Mouse (Mus musculus) CH12F3 (cell line): ENCODE data around the gene Xrcc4.

ENCODE experiments used
- in situ Hi-C: fragments of 300-500 bp; cut with MboI; formaldehyde crosslinking; loops from 2 replicates; pipeline ENCODE4 v1.14.3; 2020; ENCODE audit warnings: low sequenced_read_pairs

Xrcc4 gene

DNA sequence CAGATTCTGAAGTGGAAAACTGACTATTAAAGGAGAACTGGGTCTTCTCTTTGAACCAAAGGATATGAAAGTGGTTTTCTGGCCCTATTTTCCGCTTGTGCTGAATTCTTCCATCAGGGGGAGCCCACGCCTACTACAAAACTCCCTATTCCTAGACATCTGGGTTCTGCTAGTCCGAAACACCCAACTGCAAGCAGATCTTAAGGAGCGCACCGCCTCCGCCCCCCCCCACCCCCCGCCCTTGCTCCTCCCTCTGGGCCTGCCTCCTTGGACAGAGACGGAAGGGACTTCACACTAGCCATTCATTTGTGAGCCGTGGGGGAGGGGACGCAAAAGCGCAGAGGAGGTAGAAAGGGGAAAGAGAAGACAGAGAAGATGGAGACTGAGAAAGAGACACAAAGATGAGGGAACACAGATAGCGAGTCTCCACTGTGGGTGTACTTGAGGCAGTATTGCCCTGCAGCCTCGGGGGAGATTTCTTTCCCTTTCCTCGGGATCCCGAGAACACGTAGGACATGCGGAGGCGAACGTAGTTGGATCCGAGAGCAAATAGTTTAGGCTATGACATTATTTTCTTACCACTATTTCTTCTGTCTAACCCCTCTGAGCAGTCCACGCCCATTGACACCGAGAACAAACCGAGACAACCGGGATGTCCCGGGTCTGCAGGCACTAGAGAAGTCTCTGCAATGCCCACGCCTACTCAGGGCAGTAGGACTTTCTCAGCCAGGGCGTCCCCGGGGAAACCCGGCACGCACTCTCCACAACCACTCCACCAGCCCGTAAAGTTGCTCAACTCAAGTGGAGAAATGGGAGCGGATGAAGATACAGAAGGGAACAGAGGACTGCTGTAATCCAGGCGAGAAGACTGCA lies 348.9 kb downstream of the Xrcc4 start:
- in situ Hi-C loops = no loop called here

DNA sequence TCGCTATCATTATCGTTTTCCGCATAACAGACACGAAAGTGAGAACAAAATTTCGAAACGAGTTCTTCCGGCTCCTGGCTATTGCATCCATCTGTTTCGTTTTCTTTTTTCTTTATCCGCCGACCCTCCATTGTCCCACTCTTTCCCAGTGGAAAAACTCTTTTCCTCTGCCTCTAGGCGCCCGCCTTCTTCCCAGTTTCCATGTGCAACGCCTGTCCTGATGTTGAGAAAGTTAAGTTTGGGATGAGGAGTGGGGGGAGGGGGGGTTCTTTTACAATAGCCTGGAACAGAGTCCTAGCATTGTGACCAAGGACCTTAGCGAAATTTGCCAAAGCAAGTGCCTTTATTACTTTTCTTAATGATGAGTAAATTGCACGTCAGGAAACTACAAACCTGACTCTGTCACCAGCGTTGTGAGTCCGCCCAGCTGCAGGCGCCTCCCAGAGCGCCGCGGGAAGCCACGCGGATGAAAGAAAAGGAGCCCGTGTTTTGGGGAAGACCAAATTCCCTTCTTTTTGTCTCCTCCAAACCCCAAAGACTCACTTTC lies 349.6 kb downstream of the Xrcc4 start:
- in situ Hi-C loops = no loop called here

DNA sequence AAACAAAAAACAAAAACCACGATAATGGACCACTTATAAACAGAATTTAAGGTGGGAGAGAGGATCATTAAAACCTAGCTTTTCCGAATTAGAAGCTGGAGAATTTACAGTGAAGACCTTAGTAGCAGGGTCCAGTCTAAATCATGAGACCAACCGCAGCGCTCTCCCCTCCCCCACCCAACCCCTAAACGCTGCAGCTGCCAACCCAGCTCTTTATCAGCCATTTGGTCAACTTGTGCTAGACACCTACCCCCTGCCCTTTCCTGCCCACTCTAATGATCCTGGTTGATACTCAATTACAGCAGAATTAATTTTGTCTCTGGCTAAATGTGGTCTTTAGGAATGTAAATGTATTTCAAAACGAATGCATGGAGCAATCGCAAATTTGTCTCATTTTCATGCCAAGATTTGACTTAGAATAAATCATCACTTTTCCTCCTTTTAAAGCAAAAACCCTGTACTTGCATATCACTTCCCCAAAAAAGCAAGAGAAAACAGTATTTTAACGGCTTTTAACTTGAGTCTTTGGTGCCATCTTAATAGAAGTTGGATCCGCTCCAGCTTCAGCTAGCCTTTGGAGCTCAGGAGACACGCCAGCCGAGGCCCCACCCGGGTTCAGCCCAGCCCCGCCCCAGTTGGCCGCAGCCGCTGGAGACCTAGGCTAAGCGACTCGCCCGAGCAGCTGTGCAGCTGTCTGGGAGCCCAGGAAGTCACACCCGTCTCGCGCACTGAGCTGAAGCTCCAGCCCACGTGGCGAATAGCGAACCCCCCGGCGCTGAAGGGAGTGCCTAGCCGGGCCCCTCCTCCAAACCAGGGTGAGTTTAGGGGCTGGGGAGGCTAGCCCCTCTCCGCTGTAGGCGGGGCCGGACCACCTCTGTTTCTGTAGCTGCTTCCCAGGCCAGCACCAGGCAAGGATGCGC lies 350.4 kb downstream of the Xrcc4 start:
- in situ Hi-C loops = no loop called here

DNA sequence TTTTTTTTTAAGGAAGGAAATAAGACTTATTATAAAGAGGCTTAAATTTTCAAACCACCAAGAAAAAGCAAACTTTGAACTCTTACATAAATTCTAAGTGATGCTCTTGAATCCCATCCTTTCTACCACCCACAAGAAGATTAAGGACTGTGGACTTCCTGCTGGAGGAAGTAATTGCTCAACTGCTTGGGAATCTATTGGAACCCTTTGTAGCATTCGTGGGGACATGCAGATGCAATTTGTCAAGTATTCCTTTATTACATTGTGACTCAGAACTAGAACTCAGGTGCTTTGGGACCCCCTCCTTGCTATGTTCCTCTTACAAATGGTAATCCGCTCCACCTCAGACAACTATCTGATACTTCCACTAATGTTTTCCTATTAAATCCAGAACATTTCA lies 351.1 kb downstream of the Xrcc4 start:
- in situ Hi-C loops = no loop called here

- in situ Hi-C loops = no loop called here
Measured at GRCm38 (mm10) chr13:89735111-89735510, 354.3 kb downstream of the Xrcc4 start.

DNA sequence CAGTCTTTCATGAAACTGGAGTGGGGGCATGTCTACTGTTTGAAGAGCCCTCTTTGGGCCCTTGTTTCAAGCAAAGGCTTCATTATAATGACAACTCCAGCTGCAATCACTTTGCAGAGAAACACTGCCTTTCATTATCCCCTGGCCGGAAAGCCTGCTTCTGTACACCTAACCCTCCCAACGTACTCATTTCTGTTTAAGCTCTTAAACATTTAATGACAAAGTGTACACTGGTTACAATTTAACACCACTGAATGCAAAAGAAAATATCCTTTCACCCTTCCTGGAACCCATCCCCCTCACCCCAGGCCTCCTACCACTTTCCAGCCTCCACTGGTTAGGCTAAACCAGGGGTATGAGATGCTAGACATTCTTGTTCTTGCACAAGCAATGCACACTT lies 362.9 kb downstream of the Xrcc4 start:
- in situ Hi-C loops = no loop called here
